ENCODE assay signal across 8 mouse cellular contexts in genomic region chr19:6364317-6364725, GRCm38 (mm10). TPM values are rescaled to one million over a fixed set of nuclear protein-coding genes. Genes with fewer than 3 reads are reported as not detected.
DNase-seq lines count a peak whose midpoint lies in the region; ATAC-seq lines count a peak whose summit lies in the region.

No protein-coding gene starts in this region.

- H3K9ac ChIP-seq in hindbrain, embryonic 15.5 days: peak overlapping the region; percentile 93

- under 1% methylated on average over 55 of the region's 55 CpGs for WGBS in hindbrain, embryonic 15.5 days

- ATAC-seq in hindbrain, embryonic 15.5 days (ENCODE audit: low FRiP score, low read depth): no peak

- H3K4me3 ChIP-seq in hindbrain, embryonic 15.5 days: peak overlapping the region; percentile 86

- no peaks in the 10 kb centered on the region for H3K27me3 ChIP-seq in hindbrain, embryonic 15.5 days

- H3K4me2 ChIP-seq in hindbrain, embryonic 15.5 days: peak overlapping the region; percentile 84

- DNase-seq in R1 (ENCODE audit: low read depth, low spot score): peak; percentile 93
- peak; percentile 94 to 97 for DNase-seq in cerebellum, postnatal 25 days
- DNase-seq in frontal cortex, postnatal 36 days (ENCODE audit: low spot score in 2 of 2): peak; percentile 92
- DNase-seq in left cerebral cortex, adult 18-20 months (ENCODE audit: low spot score in 2 of 2): peak; percentile 88 to 91
- DNase-seq in lung, postnatal 4 days: peak; percentile 94
- DNase-seq in retina, postnatal 1 day: peak; percentile 93
- DNase-seq in thymus, postnatal 4 days: peak; percentile 96

- H3K36me3 ChIP-seq in hindbrain, embryonic 15.5 days: peaks cover 38% of the 10 kb centered on the region

- no peaks in the 10 kb centered on the region for H3K9me3 ChIP-seq in hindbrain, embryonic 15.5 days

- H3K4me1 ChIP-seq in hindbrain, embryonic 15.5 days (replicated peaks): peaks cover 39% of the 10 kb centered on the region

- H3K27ac ChIP-seq in hindbrain, embryonic 15.5 days (replicated peaks): peak overlapping the region; percentile 96

RNA-seq across cellular contexts. Expression of gene Sf1, which starts 0.8 kb away (rescaled TPM):
- 103 and 117 TPM in 2 replicates for polyA plus RNA-seq in hindbrain, embryonic 15.5 days (2015; fragmentation: Nextera tagmentation; extraction: Ambion mirVana)
- total RNA-seq in left cerebral cortex, adult 18-20 months (2021): 100 to 1,000 TPM; 188 to 211 TPM

RNA-seq across cellular contexts. Expression of gene Pygm, which starts 19.9 kb away (rescaled TPM):
- polyA plus RNA-seq in hindbrain, embryonic 15.5 days (2015; fragmentation: Nextera tagmentation; extraction: Ambion mirVana): 7.0 and 7.6 TPM in 2 replicates
- 10 to 100 TPM; 32.6 to 37.9 TPM for total RNA-seq in left cerebral cortex, adult 18-20 months (2021)

RNA-seq across cellular contexts. Expression of gene Map4k2, which starts 23.4 kb away (rescaled TPM):
- polyA plus RNA-seq in hindbrain, embryonic 15.5 days (2015; fragmentation: Nextera tagmentation; extraction: Ambion mirVana): 20.1 and 21.8 TPM in 2 replicates
- 100 to 1,000 TPM in 1 of 2 experiments, 10 to 100 TPM in 1; 92.9 to 100 TPM for total RNA-seq in left cerebral cortex, adult 18-20 months (2021)

RNA-seq across cellular contexts. Expression of gene Men1, which starts 29.5 kb away (rescaled TPM):
- polyA plus RNA-seq in hindbrain, embryonic 15.5 days (2015; fragmentation: Nextera tagmentation; extraction: Ambion mirVana): 78.8 and 82.3 TPM in 2 replicates
- total RNA-seq in left cerebral cortex, adult 18-20 months (2021): 10 to 100 TPM; 62.4 to 74.5 TPM

RNA-seq across cellular contexts. Expression of gene Rasgrp2, which starts 34.8 kb away (rescaled TPM):
- 140 and 148 TPM in 2 replicates for polyA plus RNA-seq in hindbrain, embryonic 15.5 days (2015; fragmentation: Nextera tagmentation; extraction: Ambion mirVana)
- 10 to 100 TPM; 68.2 to 84.7 TPM for total RNA-seq in left cerebral cortex, adult 18-20 months (2021)
